Comparison of ENCODE assay signal across 15 mouse cellular contexts in genomic region chr9:44504893-44505823, GRCm38 (mm10). TPM values are rescaled to one million over a fixed set of nuclear protein-coding genes. Genes with fewer than 3 reads are reported as not detected.
DNase-seq lines count a peak whose midpoint lies in the region; ATAC-seq lines count a peak whose summit lies in the region.
"Had no signal": no experiment of that assay in that cellular context is flagged by ENCODE, and none has a peak within 500 bp of the region (broad histone marks: within the 10 kb centered on the region; RNA-seq: fewer than 3 reads in every experiment).

No protein-coding gene starts in this region.

- DNase-seq in adrenal gland, adult (ENCODE audit: inconsistent age in 2 of 2, low spot score in 1 of 2) = peak; percentile 14 to 25
- DNase-seq in adrenal gland, adult 2 months = no peak
- no peak for DNase-seq in hindbrain, embryonic 14.5 days (ENCODE audit: low spot score)
- DNase-seq in right cerebral cortex, postnatal 10 days (ENCODE audit: low spot score in 2 of 2) = peak; percentile 52 to 61
- no peak for DNase-seq in right cerebral cortex, adult 18-20 months
- no peak for DNase-seq in urinary bladder, adult 2 months (ENCODE audit: low spot score)
- no peak for DNase-seq in left cerebral cortex, adult 18-20 months (ENCODE audit: low spot score in 2 of 2)
- DNase-seq: adrenal gland, postnatal 25 days; embryo, embryonic 11 days; forebrain, postnatal 0 days; heart, postnatal 10 days had no signal

- H3K27ac ChIP-seq in hindbrain, embryonic 12.5 days = no peak overlapping the region
- H3K27ac ChIP-seq in hindbrain, embryonic 14.5 days = no peak overlapping the region
- H3K27ac ChIP-seq: liver, embryonic 14.5 days; midbrain, embryonic 15.5 days had no signal

- ATAC-seq in hindbrain, embryonic 12.5 days (ENCODE audit: low FRiP score) = no peak
- ATAC-seq in hindbrain, embryonic 14.5 days (ENCODE audit: low FRiP score) = no peak
- ATAC-seq: midbrain, embryonic 15.5 days had no signal

- H3K27me3 ChIP-seq in hindbrain, embryonic 12.5 days = peaks cover 8% of the 10 kb centered on the region
- H3K27me3 ChIP-seq in hindbrain, embryonic 14.5 days (ENCODE audit: control insufficient read depth, insufficient read depth, low read length) = no peaks in the 10 kb centered on the region
- H3K27me3 ChIP-seq: midbrain, embryonic 15.5 days had no signal

- no peaks in the 10 kb centered on the region for H3K9me3 ChIP-seq in hindbrain, embryonic 12.5 days (replicated peaks)
- H3K9me3 ChIP-seq in hindbrain, embryonic 14.5 days (ENCODE audit: control insufficient read depth, low read length) = no peaks in the 10 kb centered on the region
- H3K9me3 ChIP-seq: midbrain, embryonic 15.5 days had no signal

- 75% methylated on average over 20 of the region's 20 CpGs for WGBS in hindbrain, embryonic 12.5 days
- WGBS in hindbrain, embryonic 14.5 days = 69% methylated on average over 20 of the region's 20 CpGs

- 0 out of 2 replicates have a peak overlapping the region, but pooled peaks have one; percentile 8 for H3K9ac ChIP-seq in hindbrain, embryonic 12.5 days
- no peak overlapping the region for H3K9ac ChIP-seq in hindbrain, embryonic 14.5 days
- H3K9ac ChIP-seq: forebrain, postnatal 0 days; liver, embryonic 14.5 days; midbrain, embryonic 15.5 days had no signal

- peaks cover 48% of the 10 kb centered on the region for H3K36me3 ChIP-seq in hindbrain, embryonic 12.5 days
- peaks cover 62% of the 10 kb centered on the region for H3K36me3 ChIP-seq in hindbrain, embryonic 14.5 days (replicated peaks; ENCODE audit: control insufficient read depth, insufficient read depth)

- H3K4me3 ChIP-seq in hindbrain, embryonic 12.5 days = no peak overlapping the region
- no peak overlapping the region for H3K4me3 ChIP-seq in hindbrain, embryonic 14.5 days (replicated peaks; ENCODE audit: low read length)
- H3K4me3 ChIP-seq: midbrain, embryonic 15.5 days had no signal

- no peak overlapping the region for H3K4me2 ChIP-seq in hindbrain, embryonic 12.5 days (replicated peaks)
- no peak overlapping the region for H3K4me2 ChIP-seq in hindbrain, embryonic 14.5 days (replicated peaks)
- H3K4me2 ChIP-seq: midbrain, embryonic 15.5 days had no signal

- peaks cover 39% of the 10 kb centered on the region for H3K4me1 ChIP-seq in hindbrain, embryonic 12.5 days
- H3K4me1 ChIP-seq in hindbrain, embryonic 14.5 days (replicated peaks; ENCODE audit: control insufficient read depth, insufficient read depth, low read length) = peaks cover 26% of the 10 kb centered on the region

RNA-seq across cellular contexts. Expression of gene Bcl9l, which starts 22.5 kb away (rescaled TPM):
- 10 to 100 TPM; 41.9 to 61.1 TPM for total RNA-seq in adrenal gland, adult 2 months (2021)
- polyA plus RNA-seq in adrenal gland, adult 2 months (2012; rRNA removed) = 62.7 and 64.5 TPM in 2 replicates
- 12.3 and 15.5 TPM in 2 replicates for polyA plus RNA-seq in hindbrain, embryonic 12.5 days (2016; fragmentation: Nextera tagmentation; extraction: Ambion mirVana)
- polyA plus RNA-seq in hindbrain, embryonic 14.5 days (2014; fragmentation: Nextera tagmentation; extraction: Ambion mirVana) = 11.6 and 13.5 TPM in 2 replicates
- 11.1 and 29.7 TPM in 2 replicates for polyA plus RNA-seq in urinary bladder, adult 2 months (2012; rRNA removed)
- total RNA-seq in left cerebral cortex, adult 18-20 months (2021) = 10 to 100 TPM; 59.1 to 62.5 TPM

RNA-seq across cellular contexts. Expression of gene Upk2, which starts 50.4 kb away (rescaled TPM):
- not detected for total RNA-seq in adrenal gland, adult 2 months (2021)
- not detected in 2 replicates for polyA plus RNA-seq in adrenal gland, adult 2 months (2012; rRNA removed)
- polyA plus RNA-seq in hindbrain, embryonic 12.5 days (2016; fragmentation: Nextera tagmentation; extraction: Ambion mirVana) = not detected in 2 replicates
- not detected in 2 replicates for polyA plus RNA-seq in hindbrain, embryonic 14.5 days (2014; fragmentation: Nextera tagmentation; extraction: Ambion mirVana)
- 788 and 1,023 TPM in 2 replicates for polyA plus RNA-seq in urinary bladder, adult 2 months (2012; rRNA removed)
- not detected for total RNA-seq in left cerebral cortex, adult 18-20 months (2021)
- total RNA-seq: adrenal gland, postnatal 25 days; forebrain, postnatal 0 days; heart, postnatal 10 days; layer of hippocampus, adult 8-10 months had no signal
- polyA plus RNA-seq: forebrain, postnatal 0 days; liver, embryonic 14.5 days; midbrain, embryonic 15.5 days had no signal

RNA-seq across cellular contexts. Expression of gene Cxcr5, which starts 56.5 kb away (rescaled TPM):
- total RNA-seq in adrenal gland, adult 2 months (2021) = under 1 TPM in 1 of 2 experiments, not detected in 1; 0.17 TPM
- 0.15 and 0.26 TPM in 2 replicates for polyA plus RNA-seq in adrenal gland, adult 2 months (2012; rRNA removed)
- not detected in 2 replicates for polyA plus RNA-seq in hindbrain, embryonic 12.5 days (2016; fragmentation: Nextera tagmentation; extraction: Ambion mirVana)
- not detected in 2 replicates for polyA plus RNA-seq in hindbrain, embryonic 14.5 days (2014; fragmentation: Nextera tagmentation; extraction: Ambion mirVana)
- polyA plus RNA-seq in urinary bladder, adult 2 months (2012; rRNA removed) = 0.11 and 0.16 TPM in 2 replicates
- total RNA-seq in left cerebral cortex, adult 18-20 months (2021) = not detected
- total RNA-seq: forebrain, postnatal 0 days; layer of hippocampus, adult 8-10 months had no signal
- polyA plus RNA-seq: forebrain, postnatal 0 days; midbrain, embryonic 15.5 days had no signal

Comparison
In these comparisons a context has a peak if more than half of its experiments do, and no peak if none do; other contexts are left out.
1. DNase-seq: peak in adrenal gland, adult (2 of 2) and right cerebral cortex, postnatal 10 days (2 of 2); none in adrenal gland, adult 2 months (single experiment), hindbrain, embryonic 14.5 days (single experiment), right cerebral cortex, adult 18-20 months (single experiment), urinary bladder, adult 2 months (single experiment) and left cerebral cortex, adult 18-20 months (0 of 2).
2. RNA of gene Upk2, which starts 50.4 kb away (polyA plus RNA-seq): 788 to 1,023 TPM in urinary bladder, adult 2 months; not detected in adrenal gland, adult 2 months, not detected in hindbrain, embryonic 12.5 days and not detected in hindbrain, embryonic 14.5 days; every median in the first group is over 100 times any median in the second.